Mouse (Mus musculus) cerebellum, adult 11-12 months (tissue): ENCODE data around the gene Gstm6.
"Not testable (repeated sequence)": the region's sequence is repeated elsewhere in the genome, so short reads cannot be mapped to it uniquely, and the experiment has no call there.

Experiments
- DNase-seq: peaks from one replicate; pipeline ENCODE4 v3.0.0; 2022

The Gstm6 gene

DNA sequence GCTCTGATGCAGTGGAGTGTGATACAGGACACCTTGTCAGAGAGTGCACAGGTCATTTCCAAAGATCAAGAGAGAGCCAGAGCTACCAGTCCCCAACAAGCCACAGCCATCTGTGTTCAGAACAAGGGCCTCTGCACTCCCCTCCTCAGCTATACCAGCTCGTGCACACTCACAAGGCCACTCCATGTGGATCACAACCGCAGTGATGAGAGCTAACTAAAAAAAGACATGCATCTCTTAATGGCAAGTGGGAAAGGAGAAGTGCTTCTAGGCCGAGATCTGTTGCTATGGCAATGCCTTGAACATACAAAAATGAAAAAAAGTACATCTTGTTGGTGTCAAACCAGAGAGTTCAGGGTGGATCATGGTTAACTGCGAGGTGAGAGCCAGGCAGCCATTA lies 3.7 kb downstream of the Gstm6 start:
- no peak for DNase-seq

DNA sequence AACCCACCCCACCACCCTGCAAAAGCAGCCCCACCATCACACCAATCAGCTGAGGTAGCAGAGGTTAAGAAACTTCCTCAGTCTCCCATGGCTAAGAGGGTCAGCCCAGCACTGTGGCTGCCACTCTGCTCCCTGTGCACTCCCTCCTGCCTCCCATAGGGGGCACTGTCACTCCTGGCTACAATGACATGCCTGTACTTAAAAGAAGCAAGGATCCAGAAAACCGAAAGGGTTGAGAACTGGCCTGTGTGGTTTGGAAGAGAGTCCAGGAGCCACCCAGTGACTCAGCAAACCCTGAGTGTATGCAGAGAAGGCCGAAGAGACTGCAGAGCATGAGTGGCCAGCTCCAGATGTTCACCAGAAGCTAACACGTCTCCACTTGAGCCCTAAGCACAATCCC lies 4.1 kb downstream of the Gstm6 start:
- DNase-seq = peak; percentile 18

DNA sequence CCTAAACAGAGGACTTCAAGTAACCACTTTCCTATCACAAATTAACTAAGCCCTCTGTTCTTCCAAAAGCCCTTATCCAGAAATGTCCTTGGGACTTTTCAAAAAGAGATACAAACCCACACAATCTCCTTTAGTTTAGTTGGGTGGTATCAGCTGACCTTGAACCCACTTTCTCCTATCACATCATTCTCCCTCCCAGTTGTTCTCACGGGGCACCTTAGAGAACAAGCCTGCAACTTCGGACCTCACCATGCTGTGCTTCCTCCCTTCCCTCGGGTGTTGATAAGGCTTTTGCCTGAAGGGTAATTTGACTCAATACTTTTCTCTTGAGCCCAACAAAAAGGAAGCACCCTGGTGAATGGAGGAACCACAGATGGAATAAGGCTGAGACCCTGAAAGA lies 7.7 kb downstream of the Gstm6 start:
- DNase-seq = no peak

DNA sequence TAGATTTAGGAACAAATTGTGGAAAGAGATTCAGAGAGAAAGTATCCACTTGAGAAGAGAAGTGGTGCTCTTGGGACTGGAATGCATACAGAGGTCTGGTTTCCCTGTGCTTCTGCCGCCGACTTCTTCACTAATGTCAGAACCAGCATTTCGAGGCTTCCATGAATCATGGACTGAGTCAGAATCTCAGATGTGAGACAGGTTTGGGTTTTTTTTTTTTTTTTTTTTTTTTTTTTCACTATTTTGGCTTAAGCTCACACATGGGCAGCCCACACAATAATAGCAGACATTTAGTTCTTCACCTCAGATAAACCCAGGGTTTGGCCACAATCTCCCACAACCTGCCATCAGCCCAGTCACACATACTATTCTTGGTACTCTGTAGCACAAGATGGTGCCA lies 8.3 kb downstream of the Gstm6 start:
- DNase-seq = no peak

DNA sequence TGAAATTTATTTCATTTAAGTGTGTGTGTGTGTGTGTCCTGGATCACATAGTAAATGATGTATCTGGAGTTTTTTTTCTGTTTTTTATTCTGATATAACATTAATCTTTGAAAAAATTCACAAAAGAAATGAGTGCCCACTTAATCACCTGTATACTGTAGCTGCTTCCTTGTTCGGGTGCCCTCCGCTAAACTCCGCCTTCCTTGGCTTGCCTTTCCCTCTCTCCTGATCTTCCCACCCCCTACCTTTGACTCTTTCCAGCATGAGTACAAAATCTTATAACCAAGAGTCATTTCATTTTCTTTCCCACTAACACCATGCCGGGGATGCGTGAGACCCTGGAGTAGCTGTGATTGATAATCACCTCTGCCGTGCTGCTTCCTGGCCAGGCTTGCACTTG lies 11.4 kb downstream of the Gstm6 start:
- DNase-seq = no peak

DNA sequence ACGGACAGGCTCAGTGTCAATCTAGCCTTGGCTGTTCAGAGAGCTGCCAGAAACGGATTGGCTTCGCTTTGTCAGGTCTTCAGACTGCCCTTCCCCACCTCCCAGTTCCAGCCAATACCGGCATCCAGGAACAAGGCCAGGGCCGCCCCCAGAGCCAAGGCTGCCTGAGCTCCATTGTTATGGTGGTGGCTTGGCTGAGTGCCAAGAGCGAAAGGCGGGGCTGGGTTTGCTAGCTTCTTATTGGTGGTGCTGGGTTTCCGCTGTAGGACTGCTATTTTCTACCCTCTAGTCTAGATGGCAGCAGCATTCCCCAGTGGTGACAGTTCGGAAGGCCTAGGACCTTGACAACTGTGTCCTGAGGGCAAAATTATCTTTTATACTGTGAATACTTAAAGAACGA lies 11.9 kb downstream of the Gstm6 start, which contains the start of gene Gstm7:
TSS of gene Gstm7 (minus strand) at position 148 of the 400 bp plus-strand sequence.
- peak; percentile 94 for DNase-seq

DNA sequence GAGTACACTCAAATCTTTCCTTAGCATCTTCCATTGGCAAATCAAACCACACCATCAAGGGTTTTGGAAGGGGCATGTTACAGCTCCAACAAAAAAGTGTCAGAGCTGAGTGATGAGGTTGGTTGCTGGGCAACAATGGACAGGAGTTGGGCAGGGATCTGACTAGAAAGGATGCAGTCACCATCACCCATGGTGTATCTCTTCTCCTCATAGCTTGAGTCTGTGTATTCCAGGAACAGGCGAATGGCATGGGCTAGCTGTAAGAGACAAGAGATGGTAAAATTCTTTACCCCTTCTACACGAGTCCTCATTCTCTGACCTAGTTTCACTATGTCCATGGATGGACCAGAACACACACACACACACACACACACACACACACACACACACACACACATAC lies 12.4 kb downstream of the Gstm6 start:
- DNase-seq = no peak

DNA sequence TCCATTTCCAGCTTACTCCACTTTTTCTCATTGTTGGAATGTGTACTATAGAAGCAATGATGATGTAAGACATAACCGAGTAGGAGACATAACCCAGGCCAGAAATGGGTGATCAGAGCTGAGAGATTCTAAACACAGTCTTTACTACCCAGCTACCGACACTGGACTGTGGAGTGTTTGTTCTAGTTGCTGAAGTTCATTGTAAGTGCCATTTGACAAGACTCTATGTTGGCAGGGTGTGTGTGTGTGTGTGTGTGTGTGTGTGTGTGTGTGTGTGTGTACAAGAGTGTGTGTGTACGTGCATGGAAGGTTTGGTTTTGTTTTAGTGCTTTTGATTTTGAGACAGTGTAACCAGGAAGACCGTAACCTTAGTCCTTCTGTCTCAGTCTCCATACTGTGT lies 13.8 kb downstream of the Gstm6 start:
- DNase-seq = no peak

DNA sequence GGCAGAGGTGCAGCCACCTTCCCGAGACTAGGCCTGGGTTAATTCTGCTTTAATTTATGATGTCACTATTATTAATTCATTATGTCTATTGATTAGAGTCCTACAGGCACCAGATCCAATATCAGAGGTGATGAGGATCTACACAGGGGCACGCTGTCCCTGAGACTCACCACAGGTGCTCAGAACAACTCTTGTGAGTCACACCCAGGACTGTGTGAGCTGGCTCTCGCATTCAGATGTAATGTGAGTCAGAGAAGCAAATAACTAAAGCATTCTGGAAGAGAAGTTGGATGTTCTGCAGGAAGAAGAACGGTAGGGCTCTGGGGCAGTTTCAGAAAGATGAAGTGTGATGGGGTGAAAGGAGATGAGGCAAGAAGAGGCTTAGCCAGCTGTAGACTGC lies 14.3 kb downstream of the Gstm6 start:
- DNase-seq = no peak

DNA sequence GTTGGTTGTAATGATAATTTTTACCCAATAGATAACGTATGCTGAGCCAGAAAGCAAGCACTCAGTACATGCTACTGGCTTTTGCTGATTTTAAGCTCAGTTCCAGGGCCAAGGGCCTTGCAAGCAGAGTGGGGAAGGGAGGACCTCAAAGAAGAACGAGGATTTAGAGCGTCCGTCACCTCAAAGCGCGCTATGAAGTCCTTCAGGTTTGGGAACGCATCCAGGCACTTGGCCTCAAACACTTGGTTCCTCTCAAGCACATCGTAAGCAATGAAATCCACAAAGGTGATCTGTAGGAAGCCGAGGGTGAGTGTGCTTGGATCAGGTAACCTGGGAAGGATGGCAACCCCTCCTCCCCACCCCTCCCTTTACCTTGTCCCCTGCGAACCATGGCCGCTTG lies 14.9 kb downstream of the Gstm6 start:
- DNase-seq = no peak

DNA sequence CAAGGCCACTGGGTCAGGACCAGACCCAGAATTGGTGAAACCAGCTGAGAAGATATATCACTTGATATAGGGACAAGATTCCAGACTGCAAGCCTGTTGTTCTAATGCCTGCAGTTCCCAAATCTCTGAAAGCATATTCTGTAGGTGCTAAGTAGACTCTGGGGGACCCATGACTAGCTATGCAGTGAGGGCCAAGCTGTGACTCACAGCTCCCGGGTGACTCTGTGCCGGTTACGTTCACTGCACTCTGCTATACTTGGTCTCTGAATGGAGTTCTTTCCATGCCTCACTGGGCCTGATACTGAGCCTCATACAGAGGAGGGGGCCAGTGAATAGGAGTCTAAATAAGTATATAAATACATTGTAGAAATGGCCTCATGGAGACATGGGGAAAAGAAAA lies 15.7 kb downstream of the Gstm6 start:
- no peak for DNase-seq

DNA sequence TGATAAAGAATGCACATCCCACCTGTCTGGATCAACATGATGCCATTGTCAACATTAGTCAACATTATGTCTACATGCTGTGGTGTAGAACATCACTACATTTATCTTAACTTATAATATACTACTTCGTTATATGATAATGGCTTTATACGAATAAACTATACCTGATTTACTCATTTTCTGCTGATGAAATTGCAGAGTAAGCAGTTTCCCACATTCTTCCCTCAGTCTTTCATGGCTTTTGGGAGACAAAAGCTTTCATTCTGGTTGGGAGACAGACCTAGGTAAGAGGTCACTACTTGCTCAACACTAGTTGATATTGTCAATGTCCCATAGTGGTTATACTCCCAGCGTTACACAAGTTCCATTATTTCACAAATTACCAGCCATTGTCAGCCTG lies 18.2 kb downstream of the Gstm6 start:
- no peak for DNase-seq

DNA sequence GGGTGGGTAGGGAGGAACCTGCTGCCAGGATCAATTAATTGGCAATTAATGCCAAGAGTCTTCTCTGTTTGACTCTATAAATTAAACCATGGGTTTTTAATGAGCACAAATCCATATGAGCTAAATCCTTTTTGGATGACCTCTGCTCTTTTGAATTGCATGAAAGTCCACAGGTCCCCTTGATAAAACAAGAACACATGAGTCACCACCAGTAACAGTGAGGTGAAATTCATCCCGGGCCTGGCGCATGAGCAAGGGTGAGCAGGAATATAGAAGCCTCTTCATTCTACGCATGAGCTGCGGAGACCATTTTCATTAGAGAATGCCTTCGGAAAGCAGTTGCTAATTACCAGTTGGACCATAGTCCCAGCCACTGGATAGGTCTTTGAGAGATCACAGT lies 23.2 kb downstream of the Gstm6 start:
- no peak for DNase-seq

DNA sequence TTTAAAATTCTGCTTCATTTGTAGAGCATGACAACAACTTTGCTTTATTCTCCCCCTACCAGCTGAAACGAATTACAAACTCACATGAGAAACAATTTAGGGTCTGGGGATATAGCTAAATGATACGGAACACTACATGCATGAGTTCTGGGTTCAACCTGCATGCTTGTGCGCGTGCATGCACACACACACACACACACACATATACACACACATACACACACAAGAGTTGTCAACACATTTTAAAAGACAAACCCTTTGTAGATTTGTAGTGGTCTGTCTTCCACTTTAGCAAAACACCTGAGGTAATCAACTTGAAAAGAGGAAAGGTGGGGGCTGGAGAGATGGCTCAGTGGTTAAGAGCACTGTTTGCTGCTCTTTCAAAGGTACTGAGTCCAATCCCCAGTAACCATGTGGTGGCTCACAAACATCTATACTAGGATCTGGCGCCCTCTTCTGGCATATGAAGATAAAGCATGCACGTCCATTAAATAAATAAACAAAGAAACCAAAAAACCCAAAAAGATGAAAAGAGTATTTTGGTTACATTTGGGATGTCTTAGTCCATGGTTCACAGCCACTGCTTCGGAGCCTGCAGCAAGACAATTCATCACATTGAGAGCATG lies 25.7 kb downstream of the Gstm6 start:
- peak; percentile 20 for DNase-seq

DNA sequence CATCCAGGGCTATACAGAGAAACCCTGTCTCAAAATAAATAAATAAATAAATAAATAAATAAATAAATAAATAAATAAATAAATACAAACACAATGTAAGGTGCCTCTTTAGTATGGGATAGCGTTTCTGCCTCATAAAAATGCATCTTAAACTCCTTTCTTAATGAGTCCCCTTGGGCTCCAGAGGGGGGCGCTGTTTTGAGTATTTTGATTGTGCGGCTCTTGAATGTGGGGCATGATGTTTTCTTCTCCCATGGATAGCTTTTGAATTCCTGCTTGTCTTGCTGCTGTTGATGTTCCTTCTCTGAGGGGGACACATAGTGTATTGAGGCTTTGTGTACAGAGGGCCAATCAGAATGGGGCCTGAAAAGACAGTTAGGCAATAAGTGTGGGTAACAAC lies 26.5 kb downstream of the Gstm6 start:
- no peak for DNase-seq

DNA sequence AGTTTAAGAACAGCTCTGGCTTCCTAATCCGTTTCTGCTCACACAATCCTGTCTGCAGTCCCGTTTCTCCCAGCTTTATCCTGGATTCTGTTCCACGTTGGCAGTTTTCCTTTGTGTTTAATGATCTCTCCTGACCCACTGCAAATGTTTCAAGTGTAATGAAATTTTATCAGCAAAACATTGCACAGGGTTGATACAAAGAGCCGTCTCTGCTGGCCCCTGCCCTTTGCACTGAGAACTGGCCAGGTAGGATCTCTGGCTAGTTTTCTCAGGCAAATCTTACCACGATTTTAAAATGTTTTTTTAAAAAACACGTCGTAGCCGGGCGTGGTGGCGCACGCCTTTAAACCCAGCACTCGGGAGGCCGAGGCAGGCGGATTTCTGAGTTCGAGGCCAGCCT lies 26.9 kb downstream of the Gstm6 start:
- DNase-seq = no peak

DNA sequence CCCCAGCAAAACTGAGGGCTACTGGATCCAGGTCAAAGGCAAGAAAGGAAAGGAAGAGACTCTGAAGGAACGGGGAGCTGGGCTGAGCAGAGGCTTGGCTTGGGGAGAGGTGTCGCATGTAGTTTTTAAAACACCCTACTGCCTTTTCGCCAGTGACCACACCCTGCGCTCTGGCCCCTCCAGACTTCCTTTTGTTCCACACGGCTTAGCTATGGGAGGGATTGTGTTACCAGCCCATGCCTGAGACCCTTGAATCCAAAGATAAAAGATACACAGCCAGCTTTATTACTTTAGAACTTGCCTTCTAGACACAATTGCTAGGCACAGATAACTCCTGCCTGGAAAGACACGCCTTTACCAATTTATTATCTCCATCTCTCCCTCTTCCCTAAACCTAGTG lies 37.6 kb downstream of the Gstm6 start:
- no peak for DNase-seq

DNA sequence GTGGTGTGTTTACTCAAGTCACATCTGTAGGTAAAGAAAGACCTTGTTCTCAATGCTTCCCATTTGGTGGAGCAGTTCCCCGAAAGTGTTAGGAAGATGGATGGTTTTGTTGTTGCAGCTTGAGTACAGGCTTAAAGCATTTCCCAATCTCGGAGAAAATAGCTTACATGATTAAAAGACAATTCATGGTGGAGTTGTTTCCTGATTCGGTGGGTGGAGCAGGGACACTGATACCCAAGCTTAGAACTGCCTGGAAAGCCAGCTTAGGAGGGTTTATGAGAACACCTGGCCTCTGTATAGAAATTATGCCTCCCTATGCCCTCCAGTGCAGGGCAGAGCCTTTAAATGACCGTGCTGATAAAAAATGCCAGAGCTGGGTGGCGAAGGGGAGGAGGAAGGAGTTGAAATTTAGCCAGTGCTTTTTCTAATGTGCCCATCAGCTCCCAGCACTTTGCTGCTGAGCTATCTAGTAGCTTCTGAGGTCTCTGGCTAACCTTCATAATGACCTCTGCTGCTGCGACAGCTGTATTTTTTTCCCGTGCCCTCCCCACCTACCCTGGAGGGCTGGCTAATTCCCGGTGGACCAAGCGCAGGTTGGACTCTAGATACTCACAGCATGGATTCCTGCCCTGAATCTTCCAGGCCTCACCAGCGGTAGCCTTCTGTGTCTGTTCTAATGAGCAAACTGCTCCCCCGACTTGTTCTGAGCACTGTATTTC lies 42.4 kb downstream of the Gstm6 start:
- no peak for DNase-seq

DNA sequence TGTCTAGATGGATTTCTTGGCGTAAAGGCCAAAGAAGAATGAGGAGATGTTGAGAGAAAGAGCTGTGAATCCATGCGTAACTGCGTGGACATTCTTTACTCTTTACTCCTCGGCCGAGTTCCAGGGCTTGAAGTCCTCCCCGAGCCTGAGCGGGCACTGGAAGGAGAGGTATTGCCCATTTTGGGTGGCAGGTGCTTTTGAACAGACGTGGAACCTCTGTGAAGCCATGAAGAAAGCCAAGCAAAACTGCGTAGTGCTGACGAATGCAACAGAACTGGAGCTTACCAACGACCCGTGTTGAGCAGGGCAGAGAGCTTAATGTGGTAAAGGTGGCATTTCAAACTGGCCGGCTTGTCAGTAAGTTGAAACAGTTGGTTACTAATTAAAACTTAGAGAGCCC lies 44.9 kb downstream of the Gstm6 start:
- DNase-seq = no peak

DNA sequence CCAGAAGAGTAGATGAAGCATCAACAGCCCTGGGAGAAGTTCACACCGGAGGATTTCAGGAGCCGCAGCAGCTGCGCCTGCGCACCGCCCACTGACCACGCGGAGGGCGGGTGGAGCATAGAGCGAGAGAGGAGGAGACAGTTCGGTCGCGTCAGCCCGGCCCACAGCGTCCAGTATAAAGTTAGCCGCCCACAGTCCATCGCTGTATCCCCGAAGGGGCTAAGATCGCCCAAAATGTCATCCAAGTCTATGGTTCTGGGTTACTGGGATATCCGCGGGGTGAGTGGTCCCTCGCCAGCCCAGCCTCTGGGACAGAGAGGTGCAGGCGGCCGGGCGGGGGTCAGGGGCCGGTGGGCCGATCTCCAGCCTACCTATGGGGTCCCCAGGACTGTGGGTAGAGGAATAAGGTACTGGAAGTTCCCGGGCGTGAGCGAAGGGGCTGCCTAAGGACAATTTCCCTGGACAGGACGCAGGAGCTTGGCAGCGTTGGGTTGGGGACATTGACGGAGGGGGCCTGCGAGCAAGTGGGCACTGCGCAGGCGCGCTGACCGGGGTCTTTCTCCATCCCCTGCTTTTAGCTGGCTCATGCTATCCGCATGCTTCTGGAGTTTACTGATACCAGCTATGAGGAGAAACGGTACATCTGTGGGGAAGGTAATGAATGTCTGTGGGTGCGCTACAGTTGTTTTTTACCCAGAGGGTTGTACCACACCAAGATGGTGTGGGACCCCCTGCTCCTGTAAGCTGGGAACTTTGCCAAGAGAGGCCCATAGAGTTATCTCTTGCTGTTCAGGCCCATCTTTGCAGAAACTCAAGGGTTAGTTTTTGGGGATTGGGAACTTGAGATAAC lies 47.6 kb downstream of the Gstm6 start, which contains the start of gene Gstm5:
TSS of gene Gstm5 (plus strand) at position 102 of the 850 bp plus-strand sequence.
- peak; percentile 83 for DNase-seq

DNA sequence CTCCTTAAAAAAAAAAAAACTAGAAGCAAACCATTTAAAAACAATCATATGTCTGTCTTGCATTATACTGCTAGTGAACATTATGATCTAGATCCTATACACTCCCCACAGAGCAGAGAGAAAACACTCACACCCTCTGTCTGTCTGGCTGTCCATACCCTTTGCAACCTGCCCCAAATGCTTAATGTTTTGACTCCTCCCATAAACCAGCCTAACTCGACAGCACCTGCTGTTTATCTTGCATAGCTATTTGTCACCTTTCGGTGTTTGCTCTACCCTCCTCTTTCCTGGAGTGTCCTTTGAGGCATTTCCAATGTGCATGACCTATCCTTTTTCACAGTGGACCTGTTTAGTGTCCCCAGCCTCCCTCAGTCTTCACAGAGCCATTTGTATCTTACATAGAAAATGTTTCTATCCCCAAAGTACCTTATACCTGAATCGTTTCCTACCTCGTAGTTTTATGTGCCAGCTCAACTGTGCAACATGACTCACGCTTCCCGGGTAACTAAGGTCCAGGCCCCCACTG lies 48.3 kb downstream of the Gstm6 start:
- DNase-seq = no peak

DNA sequence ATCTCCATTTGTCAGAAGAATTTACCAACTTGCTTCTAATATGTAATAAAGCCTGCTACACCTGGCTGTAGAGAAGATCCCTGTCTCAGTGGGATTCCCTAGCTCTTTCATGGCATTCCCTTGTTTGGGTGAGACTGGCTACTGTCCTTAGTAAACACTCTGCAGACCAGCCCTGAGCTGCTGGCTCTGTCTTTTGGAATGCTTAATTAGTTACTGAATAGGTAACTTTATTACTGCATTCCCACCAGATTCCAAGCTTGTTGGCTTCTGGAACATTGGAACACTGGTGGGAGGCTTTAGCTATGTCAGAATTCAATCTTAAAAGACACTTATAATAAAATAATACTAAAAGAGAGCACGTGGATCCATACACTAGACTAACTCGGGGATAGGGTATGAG lies 54.3 kb downstream of the Gstm6 start:
- DNase-seq = not testable (repeated sequence)
